Mouse (Mus musculus): ENCODE measurements around the gene Syt16. TPM values are rescaled to one million over a fixed set of nuclear protein-coding genes. Genes with fewer than 3 reads are reported as not detected.
A peak's percentile ranks its signal among the peaks of the same experiment; 100 is the strongest.

The Syt16 gene
- polyA plus RNA-seq, 1 experiment from 2014 or later: 9.7 TPM

GRCm38 (mm10) chr12:74232845-74233244, 235.4 kb downstream of the Syt16 start:
- no peak for ATAC-seq (ENCODE audit: insufficient number of reproducible peaks, insufficient read depth, low FRiP score, low TSS enrichment, low read depth)
- no peaks in the 10 kb centered on the region for H3K4me1 ChIP-seq
- no peaks in the 10 kb centered on the region for H3K27me3 ChIP-seq
- no peaks in the 10 kb centered on the region for H3K9me3 ChIP-seq
- H3K4me3 ChIP-seq: no peak overlapping the region
- H3K36me3 ChIP-seq: no peaks in the 10 kb centered on the region
- 84% methylated on average over 1 of the region's 1 CpGs for WGBS
- no peak overlapping the region for H3K27ac ChIP-seq
- H3K9ac ChIP-seq: no peak overlapping the region
- no peak overlapping the region for H3K4me2 ChIP-seq

- Histone ChIP-seq H3K4me2 (no peak overlapping the region), H3K27me3 (no peaks in the 10 kb centered on the region), H3K9me3 (no peaks in the 10 kb centered on the region), H3K4me1 (no peaks in the 10 kb centered on the region), H3K27ac (no peak overlapping the region), H3K9ac (no peak overlapping the region), H3K36me3 (no peaks in the 10 kb centered on the region), H3K4me3 (no peak overlapping the region)
- no peak for ATAC-seq (ENCODE audit: insufficient number of reproducible peaks, insufficient read depth, low FRiP score, low TSS enrichment, low read depth)
- WGBS: 87% methylated on average over 8 of the region's 8 CpGs
Observed at GRCm38 (mm10) chr12:74236191-74236590, 238.7 kb downstream of the Syt16 start.

GRCm38 (mm10) chr12:74238056-74238455, 240.6 kb downstream of the Syt16 start:
- Histone ChIP-seq H3K9me3 (no peaks in the 10 kb centered on the region), H3K36me3 (no peaks in the 10 kb centered on the region), H3K4me1 (no peaks in the 10 kb centered on the region), H3K4me2 (no peak overlapping the region), H3K27ac (no peak overlapping the region), H3K4me3 (no peak overlapping the region), H3K9ac (no peak overlapping the region), H3K27me3 (no peaks in the 10 kb centered on the region)
- no peak for ATAC-seq (ENCODE audit: insufficient number of reproducible peaks, insufficient read depth, low FRiP score, low TSS enrichment, low read depth)
- WGBS: 76% methylated on average over 7 of the region's 7 CpGs

GRCm38 (mm10) chr12:74238806-74239205, 241.3 kb downstream of the Syt16 start:
- Histone ChIP-seq H3K9me3 (no peaks in the 10 kb centered on the region), H3K4me3 (no peak overlapping the region), H3K27me3 (no peaks in the 10 kb centered on the region), H3K27ac (no peak overlapping the region), H3K4me2 (no peak overlapping the region), H3K4me1 (no peaks in the 10 kb centered on the region), H3K9ac (no peak overlapping the region), H3K36me3 (no peaks in the 10 kb centered on the region)
- no peak for ATAC-seq (ENCODE audit: insufficient number of reproducible peaks, insufficient read depth, low FRiP score, low TSS enrichment, low read depth)
- WGBS: 84% methylated on average over 2 of the region's 2 CpGs

GRCm38 (mm10) chr12:74264846-74265245, 267.4 kb downstream of the Syt16 start:
- no peak overlapping the region for H3K27ac ChIP-seq
- H3K36me3 ChIP-seq: no peaks in the 10 kb centered on the region
- WGBS: 70% methylated on average over 3 of the region's 3 CpGs
- no peak for ATAC-seq (ENCODE audit: insufficient number of reproducible peaks, insufficient read depth, low FRiP score, low TSS enrichment, low read depth)
- no peak overlapping the region for H3K4me3 ChIP-seq
- H3K4me2 ChIP-seq: no peak overlapping the region
- no peaks in the 10 kb centered on the region for H3K27me3 ChIP-seq
- H3K9ac ChIP-seq: no peak overlapping the region
- no peaks in the 10 kb centered on the region for H3K4me1 ChIP-seq
- H3K9me3 ChIP-seq: no peaks in the 10 kb centered on the region

- no peaks in the 10 kb centered on the region for H3K27me3 ChIP-seq
- no peaks in the 10 kb centered on the region for H3K4me1 ChIP-seq
- H3K4me3 ChIP-seq: no peak overlapping the region
- no peak overlapping the region for H3K27ac ChIP-seq
- H3K9me3 ChIP-seq: no peaks in the 10 kb centered on the region
- no peak overlapping the region for H3K4me2 ChIP-seq
- H3K9ac ChIP-seq: no peak overlapping the region
- WGBS: 88% methylated on average over 4 of the region's 4 CpGs
- no peaks in the 10 kb centered on the region for H3K36me3 ChIP-seq
- ATAC-seq (ENCODE audit: insufficient number of reproducible peaks, insufficient read depth, low FRiP score, low TSS enrichment, low read depth): no peak
Observed at GRCm38 (mm10) chr12:74267049-74267448, 269.6 kb downstream of the Syt16 start.

GRCm38 (mm10) chr12:74268644-74269285, 271.3 kb downstream of the Syt16 start:
- H3K27me3 ChIP-seq: no peaks in the 10 kb centered on the region
- no peaks in the 10 kb centered on the region for H3K9me3 ChIP-seq
- H3K27ac ChIP-seq: no peak overlapping the region
- no peak overlapping the region for H3K4me3 ChIP-seq
- WGBS: 81% methylated on average over 15 of the region's 15 CpGs
- H3K9ac ChIP-seq: no peak overlapping the region
- ATAC-seq (ENCODE audit: insufficient number of reproducible peaks, insufficient read depth, low FRiP score, low TSS enrichment, low read depth): no peak
- H3K4me1 ChIP-seq: no peaks in the 10 kb centered on the region
- H3K4me2 ChIP-seq: no peak overlapping the region
- no peaks in the 10 kb centered on the region for H3K36me3 ChIP-seq

- H3K36me3 ChIP-seq: no peaks in the 10 kb centered on the region
- no peak for ATAC-seq (ENCODE audit: insufficient number of reproducible peaks, insufficient read depth, low FRiP score, low TSS enrichment, low read depth)
- 90% methylated on average over 17 of the region's 17 CpGs for WGBS
Observed at GRCm38 (mm10) chr12:74272545-74272944, 275.1 kb downstream of the Syt16 start.

GRCm38 (mm10) chr12:74277265-74277664, 279.8 kb downstream of the Syt16 start:
- Histone ChIP-seq H3K36me3 (no peaks in the 10 kb centered on the region), H3K27me3 (peaks cover 2% of the 10 kb centered on the region)
- WGBS: 72% methylated on average over 5 of the region's 5 CpGs

More at GRCm38 (mm10) chr12:74272545-74272944, 275.1 kb downstream of the Syt16 start:
- Histone ChIP-seq H3K9ac (no peak overlapping the region), H3K4me1 (no peaks in the 10 kb centered on the region), H3K27me3 (no peaks in the 10 kb centered on the region), H3K4me3 (no peak overlapping the region), H3K27ac (no peak overlapping the region), H3K9me3 (no peaks in the 10 kb centered on the region), H3K4me2 (no peak overlapping the region)

GRCm38 (mm10) chr12:74281403-74281802, 283.9 kb downstream of the Syt16 start:
- H3K9me3 ChIP-seq: no peaks in the 10 kb centered on the region
- no peak overlapping the region for H3K4me3 ChIP-seq
- no peak for ATAC-seq (ENCODE audit: insufficient number of reproducible peaks, insufficient read depth, low FRiP score, low TSS enrichment, low read depth)
- peaks cover 10% of the 10 kb centered on the region for H3K4me1 ChIP-seq
- no peak overlapping the region for H3K27ac ChIP-seq
- H3K4me2 ChIP-seq: no peak overlapping the region
- H3K36me3 ChIP-seq: no peaks in the 10 kb centered on the region
- 73% methylated on average over 4 of the region's 4 CpGs for WGBS
- H3K27me3 ChIP-seq: peaks cover 42% of the 10 kb centered on the region
- H3K9ac ChIP-seq: no peak overlapping the region

More at GRCm38 (mm10) chr12:74277265-74277664, 279.8 kb downstream of the Syt16 start:
- no peak overlapping the region for H3K27ac ChIP-seq
- no peak overlapping the region for H3K9ac ChIP-seq
- no peaks in the 10 kb centered on the region for H3K9me3 ChIP-seq
- no peak for ATAC-seq (ENCODE audit: insufficient number of reproducible peaks, insufficient read depth, low FRiP score, low TSS enrichment, low read depth)
- no peak overlapping the region for H3K4me2 ChIP-seq
- H3K4me1 ChIP-seq: no peaks in the 10 kb centered on the region
- H3K4me3 ChIP-seq: no peak overlapping the region

- Histone ChIP-seq H3K4me2 (no peak overlapping the region), H3K27me3 (peaks cover 46% of the 10 kb centered on the region), H3K9ac (no peak overlapping the region), H3K4me1 (peaks cover 10% of the 10 kb centered on the region), H3K4me3 (no peak overlapping the region), H3K27ac (no peak overlapping the region), H3K36me3 (no peaks in the 10 kb centered on the region), H3K9me3 (no peaks in the 10 kb centered on the region)
- 77% methylated on average over 1 of the region's 1 CpGs for WGBS
- ATAC-seq (ENCODE audit: insufficient number of reproducible peaks, insufficient read depth, low FRiP score, low TSS enrichment, low read depth): no peak
Observed at GRCm38 (mm10) chr12:74282846-74283245, 285.4 kb downstream of the Syt16 start.

GRCm38 (mm10) chr12:74284020-74284684, 286.7 kb downstream of the Syt16 start:
- Histone ChIP-seq H3K27me3 (peaks cover 46% of the 10 kb centered on the region), H3K4me2 (peak overlapping the region; percentile 91), H3K9me3 (no peaks in the 10 kb centered on the region), H3K36me3 (no peaks in the 10 kb centered on the region), H3K27ac (no peak overlapping the region), H3K9ac (peak overlapping the region; percentile 62), H3K4me3 (peak overlapping the region; percentile 47), H3K4me1 (peaks cover 10% of the 10 kb centered on the region)
- ATAC-seq (ENCODE audit: insufficient number of reproducible peaks, insufficient read depth, low FRiP score, low TSS enrichment, low read depth): peak; percentile 87
- under 1% methylated on average over 49 of the region's 49 CpGs for WGBS
